Mouse (Mus musculus) ES-E14 (cell line): ENCODE results near the gene Borcs7.

Source experiments
- CHD2 ChIP-seq: IDR thresholded peaks from 2 replicates; pipeline ENCODE4 v1.6.1; 2014; ENCODE audit warnings: mild to moderate bottlenecking, low read depth, low read length, inconsistent platforms
- MAFK ChIP-seq: IDR thresholded peaks from 2 replicates; pipeline ENCODE4 v1.6.1; 2014; ENCODE audit warnings: mild to moderate bottlenecking, low read depth, low read length, inconsistent platforms; ENCODE audit not compliant: insufficient read depth
- ZNF384 ChIP-seq: IDR thresholded peaks from 2 replicates; pipeline ENCODE4 v1.6.1; 2012; ENCODE audit warnings: low read depth, low read length, inconsistent platforms

DNA sequence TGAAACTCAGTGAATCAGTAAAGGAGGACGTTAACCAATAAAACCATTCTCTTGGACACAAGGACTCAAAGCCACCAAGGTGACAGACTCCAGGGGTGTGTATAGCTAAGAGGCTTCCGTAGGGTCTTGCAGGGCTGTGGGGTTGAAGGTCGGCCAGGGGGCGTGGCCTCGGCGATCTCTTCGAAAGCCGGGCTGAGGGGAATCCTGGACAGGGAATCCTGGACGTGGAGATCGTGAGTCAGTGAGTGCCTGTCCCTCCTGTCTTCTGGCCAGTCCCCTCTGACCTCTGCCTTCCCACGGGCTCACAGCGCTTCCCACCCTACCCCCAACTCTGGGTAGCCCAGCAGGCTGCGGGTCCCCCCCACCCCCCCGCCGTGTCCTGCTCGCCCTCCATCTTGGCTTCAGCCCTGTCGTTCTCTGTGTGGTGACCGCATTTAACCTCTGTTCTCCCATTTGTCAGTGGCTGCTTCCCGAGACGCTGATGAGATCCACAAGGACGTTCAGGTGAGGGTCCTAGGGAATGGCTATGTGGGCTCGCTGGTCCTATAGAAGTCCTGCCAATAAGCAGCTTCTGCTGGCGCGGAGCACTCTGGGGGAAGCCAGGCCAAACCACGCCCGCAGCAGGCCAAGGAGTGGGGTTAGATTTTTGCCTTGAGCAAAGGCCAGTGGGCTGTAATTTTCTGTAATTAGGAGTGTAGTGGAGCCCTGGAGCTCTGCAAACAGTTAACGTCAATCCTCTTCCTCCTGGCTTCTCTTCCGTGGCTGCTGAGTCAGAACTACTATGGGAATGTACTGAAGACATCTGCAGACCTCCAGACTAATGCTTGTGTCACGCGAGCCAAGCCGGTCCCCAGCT is 17.8 kb downstream of the Borcs7 start, which contains the start of gene As3mt:
- TF ChIP-seq CHD2 (no peak), ZNF384 (no peak), MAFK (no peak)
